Mouse (Mus musculus) cortical plate, adult 2 months (tissue): Measurements from ENCODE around the gene Olfm1.

Source experiments
- CTCF ChIP-seq: fragments of 200-500 bp; IDR thresholded peaks from 2 replicates; pipeline ENCODE4 v1.5.1; 2011; ENCODE audit warnings: mild to moderate bottlenecking, control low read depth, low read length; ENCODE audit not compliant: insufficient read depth; ENCODE audit errors: extremely low read depth
- POLR2A ChIP-seq: fragments of 200-500 bp; IDR thresholded peaks from 2 replicates; pipeline ENCODE4 v1.6.1; 2011; ENCODE audit warnings: mild to moderate bottlenecking, low read length, control low read depth; ENCODE audit not compliant: insufficient read depth; ENCODE audit errors: extremely low read depth

- TF ChIP-seq POLR2A (no peak), CTCF (no peak)
Measured at GRCm38 (mm10) chr2:28256029-28256428, 63.2 kb downstream of the Olfm1 start.
